Mouse (Mus musculus) megakaryocyte, embryonic 14.5 days (primary cell): Measurements from ENCODE around the gene Itm2c. TPM values are rescaled to one million over a fixed set of nuclear protein-coding genes. Genes with fewer than 3 reads are reported as not detected.

ENCODE experiments used
- H3K27me3 ChIP-seq: replicated peaks from 2 replicates; pipeline ENCODE3; 2012; ENCODE audit warnings: inconsistent platforms
- H3K36me3 ChIP-seq: replicated peaks from 2 replicates; pipeline ENCODE3; 2012; ENCODE audit warnings: low read length, inconsistent platforms, mixed read lengths
- H3K4me1 ChIP-seq: 2 replicates; pipeline ENCODE4 v1.6.1; 2012; ENCODE audit warnings: inconsistent platforms
- H3K4me3 ChIP-seq: replicated peaks from 2 replicates; pipeline ENCODE3; 2012; ENCODE audit warnings: moderate library complexity, mild to moderate bottlenecking, inconsistent platforms
- H3K9me3 ChIP-seq: 2 replicates; pipeline ENCODE4 v1.6.1; 2012; ENCODE audit warnings: inconsistent platforms
- FLI1 ChIP-seq: IDR thresholded peaks from 2 replicates; pipeline ENCODE4 v1.6.1; 2012; ENCODE audit warnings: low read length, inconsistent platforms, mixed read lengths
- GATA1 ChIP-seq: IDR thresholded peaks from 3 replicates; pipeline ENCODE4 v1.6.1; 2012; ENCODE audit warnings: mixed read lengths, low read length, inconsistent platforms, borderline replicate concordance
- polyA plus RNA-seq: library from polyadenylated mRNA; stranded (reverse); fragments of >175 nt; gene quantifications from 2 replicates; pipeline ENCODE4 v1.2.3, GENCODE M21; 2012; ENCODE audit warnings: low replicate concordance; ENCODE audit not compliant: insufficient read depth

Gene Itm2c
- polyA plus RNA-seq, 1 experiment, result 50.2 TPM

DNA sequence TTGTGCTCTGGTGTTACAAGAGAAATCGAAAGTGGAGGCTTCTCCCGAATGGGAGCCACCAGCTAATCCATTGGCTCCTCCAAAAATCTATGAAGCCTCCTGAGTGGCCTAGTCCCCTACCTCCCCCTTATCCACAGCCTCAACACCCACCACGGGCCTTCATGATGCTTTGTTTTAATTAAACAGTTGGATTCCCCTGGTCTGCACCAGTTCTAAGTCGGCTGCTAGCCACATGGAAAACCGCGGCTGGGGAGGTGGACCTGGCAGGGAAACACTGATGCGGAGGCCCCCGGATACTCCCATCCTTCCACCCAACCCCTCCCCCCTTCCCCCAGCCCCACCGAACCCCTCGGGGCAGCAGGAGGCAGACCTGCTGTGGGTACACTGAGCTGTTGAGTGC, 29.7 kb upstream of the Itm2c start:
- TF ChIP-seq FLI1, result no peak
- TF ChIP-seq GATA1, result no peak
- H3K36me3 ChIP-seq, result no peaks in the 10 kb centered on the region
- H3K4me3 ChIP-seq, result no peak overlapping the region
- H3K27me3 ChIP-seq, result no peaks in the 10 kb centered on the region
- H3K4me1 ChIP-seq, result no peaks in the 10 kb centered on the region
- H3K9me3 ChIP-seq, result peaks cover 52% of the 10 kb centered on the region

DNA sequence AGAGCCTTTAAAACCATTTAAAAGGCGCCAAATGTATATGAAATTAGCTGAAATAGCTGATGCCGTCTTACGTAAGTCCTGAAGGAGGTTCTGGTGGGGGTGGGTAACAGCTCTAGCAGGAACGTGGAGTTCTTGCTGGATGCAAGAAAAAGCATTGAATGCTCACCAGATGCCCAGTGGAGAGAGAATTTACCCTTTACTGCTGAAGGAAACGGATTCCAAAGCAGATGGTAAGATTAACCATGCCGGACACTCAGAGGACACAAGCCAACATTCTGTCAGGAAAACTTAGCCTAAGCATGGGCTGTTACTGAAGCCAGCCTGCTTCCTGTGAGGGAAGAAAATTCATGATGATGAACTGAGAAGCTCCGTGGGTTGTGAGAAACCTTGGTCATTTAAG, 24.1 kb upstream of the Itm2c start:
- H3K9me3 ChIP-seq, result peaks cover 53% of the 10 kb centered on the region
- H3K4me1 ChIP-seq, result no peaks in the 10 kb centered on the region
- TF ChIP-seq GATA1 (no peak), FLI1 (no peak)
- no peaks in the 10 kb centered on the region for H3K36me3 ChIP-seq
- peaks cover 2% of the 10 kb centered on the region for H3K27me3 ChIP-seq
- H3K4me3 ChIP-seq, result no peak overlapping the region

DNA sequence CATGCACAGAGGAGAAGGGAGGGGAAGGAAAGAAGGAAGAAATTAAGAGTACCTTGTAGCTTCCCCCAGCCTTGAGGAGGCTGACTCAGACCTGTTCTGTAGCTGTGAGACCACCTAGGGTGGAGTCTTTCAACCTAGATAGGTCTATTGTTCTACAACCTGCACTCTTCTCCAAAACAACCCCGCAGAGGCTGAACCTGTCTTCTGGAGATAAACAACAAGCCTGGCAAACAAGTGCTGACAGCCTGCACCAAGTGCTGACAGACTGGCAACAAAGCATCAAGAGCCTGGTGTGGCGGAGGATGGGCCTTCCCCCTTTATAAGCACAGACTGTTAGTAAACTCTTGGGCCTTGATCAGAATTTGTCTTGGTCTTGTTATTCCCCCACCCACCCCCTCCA, 23.5 kb upstream of the Itm2c start:
- peaks cover 57% of the 10 kb centered on the region for H3K9me3 ChIP-seq

DNA sequence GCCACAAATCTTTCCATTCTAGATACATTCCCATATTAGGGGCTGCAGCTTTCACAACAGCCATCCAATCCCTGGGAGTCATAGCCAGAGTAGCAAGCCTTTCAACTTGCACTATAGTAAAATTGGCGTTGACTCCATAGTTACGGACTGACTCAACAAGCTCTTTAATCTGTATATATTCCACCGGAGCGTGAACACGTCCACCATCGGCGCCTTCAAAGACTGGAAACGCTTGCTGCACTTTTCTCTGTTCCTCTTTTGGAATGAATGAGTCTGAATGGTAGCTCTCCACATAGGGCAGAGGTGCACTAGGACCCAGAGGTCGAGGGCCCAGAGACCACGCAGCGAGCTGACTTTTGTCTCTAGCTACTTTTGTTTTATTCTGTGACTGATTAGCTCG, 12.1 kb upstream of the Itm2c start:
- Histone ChIP-seq H3K27me3 (peaks cover 2% of the 10 kb centered on the region), H3K4me3 (no peak overlapping the region), H3K9me3 (peaks cover 44% of the 10 kb centered on the region), H3K4me1 (no peaks in the 10 kb centered on the region), H3K36me3 (no peaks in the 10 kb centered on the region)
- TF ChIP-seq FLI1, result no peak
- TF ChIP-seq GATA1, result no peak

More for the DNA sequence above, 23.5 kb upstream of the Itm2c start:
- peaks cover 2% of the 10 kb centered on the region for H3K27me3 ChIP-seq
- H3K4me3 ChIP-seq, result no peak overlapping the region
- no peaks in the 10 kb centered on the region for H3K36me3 ChIP-seq
- no peaks in the 10 kb centered on the region for H3K4me1 ChIP-seq
- no peak for TF ChIP-seq FLI1
- no peak for TF ChIP-seq GATA1

DNA sequence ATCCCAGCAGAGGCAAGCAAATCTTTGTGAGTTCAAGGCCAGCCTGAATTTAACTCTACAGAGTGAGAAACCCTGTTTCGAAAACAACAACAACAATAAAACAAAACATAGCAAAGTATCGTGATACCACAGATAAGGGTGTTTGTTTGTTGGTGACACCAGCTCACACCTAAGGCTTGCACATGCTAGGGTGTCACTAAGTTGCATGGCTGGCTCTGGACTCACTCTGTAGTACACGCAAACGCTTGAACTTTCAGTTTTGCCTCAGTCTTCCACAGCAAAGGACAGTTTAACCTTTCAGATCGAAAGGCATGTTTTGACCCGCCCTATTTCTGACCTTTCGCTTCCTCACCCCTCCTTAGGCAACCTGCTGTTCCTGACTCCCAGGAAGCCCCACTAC, 6.9 kb upstream of the Itm2c start:
- H3K36me3 ChIP-seq, result no peaks in the 10 kb centered on the region
- H3K4me3 ChIP-seq, result no peak overlapping the region
- H3K9me3 ChIP-seq, result peaks cover 15% of the 10 kb centered on the region
- no peak for TF ChIP-seq FLI1
- no peak for TF ChIP-seq GATA1
- peaks cover 7% of the 10 kb centered on the region for H3K27me3 ChIP-seq
- H3K4me1 ChIP-seq, result peaks cover 14% of the 10 kb centered on the region

DNA sequence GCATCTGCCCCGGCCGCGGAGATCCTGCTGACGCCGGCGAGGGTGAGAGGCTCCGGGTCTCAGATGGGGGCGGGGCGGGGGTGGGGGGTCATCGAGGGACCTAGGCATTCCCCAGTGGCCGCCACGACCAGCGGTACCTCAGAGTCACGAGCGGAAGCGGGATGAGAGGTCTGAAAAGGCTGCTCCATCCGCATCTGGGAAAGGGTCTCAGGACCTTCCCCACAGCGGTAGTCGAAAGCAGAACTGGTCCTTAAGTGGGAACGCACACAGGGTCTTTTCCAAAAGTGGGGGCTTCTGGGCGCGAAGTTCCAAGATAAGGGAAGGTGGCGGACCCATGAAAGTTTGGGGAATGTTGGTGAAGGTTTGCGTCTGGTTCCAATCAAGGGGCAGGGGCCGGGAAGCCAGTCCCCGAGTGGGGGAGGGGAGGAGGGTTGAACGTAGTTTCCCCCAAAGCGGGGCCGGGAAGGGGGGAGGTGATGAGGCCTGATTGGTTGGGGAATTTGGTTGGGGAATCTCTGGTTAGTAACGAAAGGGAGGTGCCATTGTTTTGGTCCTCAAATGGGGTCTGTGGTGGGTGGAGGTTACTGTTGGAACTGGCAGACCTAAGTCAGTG, 773 bp downstream of the Itm2c start:
- TF ChIP-seq GATA1 (no peak), FLI1 (no peak)
- peaks cover 8% of the 10 kb centered on the region for H3K27me3 ChIP-seq
- peaks cover 64% of the 10 kb centered on the region for H3K4me1 ChIP-seq
- no peaks in the 10 kb centered on the region for H3K36me3 ChIP-seq
- H3K9me3 ChIP-seq, result 0 out of 2 replicates have a peak, but pooled peaks cover 3% of the 10 kb centered on the region
- H3K4me3 ChIP-seq, result peak overlapping the region; percentile 96

DNA sequence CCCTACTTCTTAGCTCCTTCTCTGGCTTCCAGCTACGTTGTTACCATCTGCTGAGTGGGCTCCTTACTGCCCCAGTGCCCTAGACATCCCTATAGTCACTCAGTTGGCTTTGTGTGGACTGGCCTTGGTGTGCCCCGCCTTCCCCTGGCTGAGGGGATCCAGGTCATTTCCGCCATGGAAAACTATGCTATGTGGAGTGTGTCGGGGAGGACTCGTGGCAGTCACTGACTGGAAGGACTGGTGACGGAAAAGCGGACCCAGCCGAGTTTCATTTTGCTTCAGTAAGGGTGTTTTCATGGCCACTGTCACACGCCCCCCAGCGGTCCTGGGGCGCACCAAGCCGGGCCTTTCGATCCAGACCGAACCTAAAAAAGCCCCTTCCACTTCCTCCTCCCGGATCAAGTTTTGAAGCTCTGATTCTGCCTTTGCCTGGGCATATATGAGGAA, 1.3 kb downstream of the Itm2c start:
- TF ChIP-seq FLI1 (no peak), GATA1 (no peak)
- Histone ChIP-seq H3K36me3 (no peaks in the 10 kb centered on the region), H3K4me3 (peak overlapping the region; percentile 96), H3K4me1 (peaks cover 70% of the 10 kb centered on the region), H3K27me3 (peaks cover 8% of the 10 kb centered on the region), H3K9me3 (0 out of 2 replicates have a peak, but pooled peaks cover 3% of the 10 kb centered on the region)

DNA sequence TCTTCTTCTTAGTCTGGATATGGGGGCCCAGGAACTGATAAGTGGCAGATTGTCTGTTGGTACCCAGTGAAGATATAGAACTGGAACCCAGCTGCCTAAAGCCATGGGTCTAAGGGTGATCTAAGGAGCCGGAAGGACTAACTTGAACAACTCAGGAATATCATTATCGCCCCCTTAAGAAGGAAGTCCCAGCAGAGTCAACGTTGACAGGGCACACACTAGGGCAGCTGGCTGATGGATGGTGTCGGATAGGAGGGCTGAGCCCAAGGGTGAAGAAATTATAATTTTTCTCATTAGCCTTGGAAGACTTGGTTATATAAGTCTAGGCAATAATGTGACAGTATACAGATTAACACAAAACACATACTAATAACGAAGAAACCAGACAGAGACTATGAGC, 2.0 kb downstream of the Itm2c start:
- H3K4me1 ChIP-seq, result peaks cover 76% of the 10 kb centered on the region
- TF ChIP-seq GATA1 (no peak), FLI1 (no peak)
- H3K4me3 ChIP-seq, result no peak overlapping the region
- H3K36me3 ChIP-seq, result no peaks in the 10 kb centered on the region
- H3K9me3 ChIP-seq, result 0 out of 2 replicates have a peak, but pooled peaks cover 3% of the 10 kb centered on the region
- peaks cover 7% of the 10 kb centered on the region for H3K27me3 ChIP-seq

DNA sequence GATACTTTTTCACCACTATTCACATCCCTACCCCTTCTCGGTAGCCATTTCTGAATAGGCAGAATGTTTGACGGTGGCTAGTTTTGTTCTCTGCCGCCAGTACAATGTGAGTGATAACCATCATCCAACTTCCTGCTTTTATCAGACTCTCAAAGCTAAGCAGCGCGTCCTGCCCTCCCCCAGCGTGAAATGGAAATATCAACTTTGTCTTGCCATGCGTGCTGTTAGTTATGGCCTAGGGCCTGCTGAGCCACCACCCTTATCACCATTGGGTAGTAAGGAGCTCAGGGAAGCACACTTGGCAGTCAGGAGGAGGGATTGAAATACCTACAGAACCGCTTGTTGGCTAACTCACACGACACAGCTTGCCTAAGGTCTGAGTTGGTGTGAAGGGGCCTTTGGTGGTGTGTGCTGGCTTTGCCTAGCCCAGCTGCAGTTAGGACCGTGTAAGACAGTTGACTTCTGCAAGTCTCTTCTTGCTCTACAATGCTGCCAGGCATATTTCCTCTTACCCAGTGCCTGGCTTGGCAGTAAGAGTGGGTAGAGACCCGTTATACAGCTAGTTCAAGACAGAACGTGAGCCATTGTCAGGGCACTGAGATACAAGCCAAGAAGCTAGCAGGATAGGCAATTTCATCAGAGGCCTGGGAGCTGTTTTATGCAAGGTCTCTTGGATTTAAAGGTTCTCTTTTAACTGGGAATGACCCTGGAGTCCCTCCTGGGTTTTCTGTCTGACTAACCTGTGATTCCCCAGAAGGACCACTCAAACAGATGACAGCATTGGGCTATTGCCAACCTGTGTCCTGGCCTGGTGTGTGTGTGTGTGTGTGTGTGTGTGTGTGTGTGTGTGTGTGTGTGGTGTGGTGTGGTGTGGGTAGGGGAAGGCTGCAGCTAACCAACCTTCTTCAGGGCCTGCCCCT, 3.0 kb downstream of the Itm2c start:
- Histone ChIP-seq H3K9me3 (0 out of 2 replicates have a peak, but pooled peaks cover 3% of the 10 kb centered on the region), H3K4me3 (no peak overlapping the region), H3K27me3 (peaks cover 6% of the 10 kb centered on the region), H3K4me1 (peaks cover 83% of the 10 kb centered on the region), H3K36me3 (peaks cover under 1% of the 10 kb centered on the region)
- TF ChIP-seq GATA1 (no peak), FLI1 (no peak)

DNA sequence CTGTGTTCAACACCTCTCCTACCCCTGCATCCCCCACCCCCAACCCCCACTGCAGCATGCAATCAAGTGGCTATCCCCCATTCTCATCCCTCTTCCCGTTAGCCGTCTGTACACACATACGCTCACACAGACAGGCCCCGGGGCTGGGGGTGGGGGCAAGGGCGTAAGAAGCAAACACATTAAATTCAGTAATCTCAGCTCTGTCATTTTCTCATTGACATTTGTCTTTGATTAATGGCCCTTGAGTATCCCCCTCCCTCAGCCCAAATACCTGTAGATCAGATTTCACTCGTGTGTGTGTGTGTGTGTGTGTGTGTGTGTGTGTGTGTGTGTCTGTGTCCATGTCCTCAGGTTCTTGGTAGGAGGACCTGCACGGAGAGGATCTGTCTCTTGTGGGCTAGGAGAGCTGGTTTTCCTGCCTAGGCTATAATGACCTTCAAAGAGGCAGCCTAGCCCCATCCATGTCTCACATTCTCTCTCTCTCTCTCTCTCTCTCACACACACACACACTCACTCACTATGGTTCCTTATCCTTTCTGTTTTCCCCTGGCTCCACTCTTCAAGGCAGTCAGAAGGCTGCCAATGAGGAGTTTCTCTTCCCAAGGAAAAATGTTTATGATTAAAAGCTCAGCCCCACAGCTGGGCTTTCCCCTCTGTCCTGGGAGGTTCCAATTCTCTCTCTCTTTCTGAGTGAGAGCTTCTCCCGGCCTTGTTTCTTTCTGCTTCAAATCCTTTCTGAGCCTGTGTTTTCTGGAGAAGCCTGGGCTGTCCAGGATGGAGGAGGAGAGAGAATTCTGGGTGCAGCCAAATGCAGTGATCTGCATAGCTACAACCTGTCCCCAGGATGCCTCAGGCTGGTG, 4.0 kb downstream of the Itm2c start:
- H3K4me3 ChIP-seq, result no peak overlapping the region
- H3K9me3 ChIP-seq, result no peaks in the 10 kb centered on the region
- peaks cover 11% of the 10 kb centered on the region for H3K36me3 ChIP-seq
- peaks cover 6% of the 10 kb centered on the region for H3K27me3 ChIP-seq
- TF ChIP-seq FLI1, result no peak
- H3K4me1 ChIP-seq, result peaks cover 80% of the 10 kb centered on the region
